Mouse (Mus musculus): ENCODE measurements around the gene Polr3b. TPM values are rescaled to one million over a fixed set of nuclear protein-coding genes. Genes with fewer than 3 reads are reported as not detected.
A peak's percentile ranks its signal among the peaks of the same experiment; 100 is the strongest.

Polr3b gene
- 1 to 10 TPM; 8.6 to 9.5 (median 8.7) TPM for total RNA-seq (2022)

DNA sequence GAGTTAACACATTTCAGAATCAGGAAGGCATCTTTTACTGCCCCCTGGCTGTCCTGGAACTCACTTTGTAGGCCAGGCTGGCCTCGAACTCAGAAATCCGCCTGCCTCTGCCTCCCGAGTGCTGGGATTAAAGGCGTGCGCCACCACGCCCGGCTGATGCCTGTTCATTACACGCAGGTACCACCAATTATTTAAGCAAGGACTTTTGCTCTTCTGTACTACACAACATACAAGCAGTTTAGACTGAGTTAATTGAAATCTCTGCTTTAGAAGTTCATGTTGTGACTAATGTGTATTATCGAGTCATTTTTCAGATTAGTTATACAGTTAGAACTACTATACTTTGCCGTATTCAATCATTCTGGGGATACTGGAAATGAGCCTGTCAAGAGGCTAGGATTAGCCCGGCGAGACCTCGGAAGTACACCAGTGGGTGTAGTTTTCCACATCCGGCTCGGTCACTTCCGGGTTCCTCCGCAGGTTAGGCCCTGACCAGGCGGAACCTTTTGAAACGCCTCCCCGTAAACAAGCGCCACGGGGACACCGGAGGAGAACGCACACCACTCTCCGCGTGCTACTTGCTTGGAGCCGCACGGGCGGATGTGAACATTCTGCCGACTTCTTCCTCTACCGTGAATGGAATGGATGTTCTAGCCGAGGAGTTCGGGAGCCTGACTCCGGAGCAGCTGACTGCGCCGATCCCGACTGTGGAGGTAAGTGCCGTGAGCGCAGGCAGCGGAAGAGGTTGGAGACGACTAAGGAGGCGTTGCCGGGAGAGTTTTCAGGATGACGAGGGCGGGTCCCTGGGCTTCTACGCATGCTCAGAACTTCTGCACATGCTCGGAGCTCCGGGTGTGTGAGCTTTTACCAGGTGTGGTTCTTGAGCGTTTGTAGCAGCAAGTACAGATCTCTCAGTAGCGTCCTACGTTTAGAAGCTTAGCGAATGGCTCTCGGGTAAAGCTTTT lies at the start of gene Polr3b:
Polr3b (plus strand) TSS at position 467 of the 965 bp plus-strand sequence.
- DNase-seq (ENCODE audit: low spot score in 2 of 2), result peak; percentile 87 to 89

DNA sequence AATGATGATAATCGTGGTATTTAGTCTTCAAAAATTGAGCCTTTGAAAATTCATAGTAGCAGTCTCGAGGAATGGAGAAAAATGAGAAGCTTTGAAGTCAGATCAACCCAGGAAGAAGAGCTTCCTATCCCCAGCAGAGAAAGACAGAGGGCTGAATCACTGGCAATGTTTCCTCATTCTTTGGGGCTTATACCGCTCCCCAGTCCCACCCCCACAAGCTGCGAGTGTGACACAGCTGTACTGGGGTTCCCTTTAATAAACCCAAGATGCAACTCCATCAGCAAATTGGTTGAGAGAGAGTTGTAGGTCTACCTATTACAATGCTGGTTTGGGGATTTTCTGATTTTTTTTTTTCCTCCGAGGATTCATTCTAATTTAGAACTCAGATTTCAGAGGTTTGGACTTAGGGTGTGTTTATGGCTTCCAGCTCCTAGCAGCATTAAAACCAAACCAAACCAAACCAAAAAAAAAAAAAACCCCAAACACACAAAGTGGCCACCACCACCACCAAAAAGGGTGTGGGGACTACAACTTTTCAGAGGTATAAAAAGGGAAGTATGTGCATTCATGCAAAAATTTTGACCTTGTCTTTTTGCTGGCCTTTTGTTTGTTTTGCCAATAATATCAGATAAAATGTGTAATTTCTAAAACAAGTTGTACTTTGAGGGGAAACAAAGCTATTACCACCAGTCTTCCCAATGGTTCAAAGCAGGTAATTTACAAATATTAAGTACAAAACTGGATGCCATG lies 48.2 kb upstream of the Polr3b start:
- no peak for DNase-seq (ENCODE audit: low spot score in 2 of 2)

DNA sequence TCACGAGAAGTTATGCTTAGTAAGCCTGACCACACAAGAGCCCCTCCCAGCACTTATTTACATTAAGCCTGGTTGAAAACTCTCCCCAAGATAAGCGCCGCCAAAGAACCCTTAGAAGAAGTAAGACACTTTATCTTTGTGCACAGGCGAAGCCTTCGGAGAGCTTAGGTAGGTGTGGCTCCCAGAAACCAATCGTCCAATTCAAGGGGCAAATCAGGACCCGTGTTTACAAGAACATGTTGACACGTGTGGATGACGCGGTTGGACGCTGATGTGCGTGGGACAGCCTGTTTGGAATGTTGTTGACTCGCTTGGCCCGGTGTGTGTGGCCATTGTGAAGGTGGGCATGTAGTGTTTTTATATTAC lies 46.1 kb upstream of the Polr3b start:
- no peak for DNase-seq (ENCODE audit: low spot score in 2 of 2)

DNA sequence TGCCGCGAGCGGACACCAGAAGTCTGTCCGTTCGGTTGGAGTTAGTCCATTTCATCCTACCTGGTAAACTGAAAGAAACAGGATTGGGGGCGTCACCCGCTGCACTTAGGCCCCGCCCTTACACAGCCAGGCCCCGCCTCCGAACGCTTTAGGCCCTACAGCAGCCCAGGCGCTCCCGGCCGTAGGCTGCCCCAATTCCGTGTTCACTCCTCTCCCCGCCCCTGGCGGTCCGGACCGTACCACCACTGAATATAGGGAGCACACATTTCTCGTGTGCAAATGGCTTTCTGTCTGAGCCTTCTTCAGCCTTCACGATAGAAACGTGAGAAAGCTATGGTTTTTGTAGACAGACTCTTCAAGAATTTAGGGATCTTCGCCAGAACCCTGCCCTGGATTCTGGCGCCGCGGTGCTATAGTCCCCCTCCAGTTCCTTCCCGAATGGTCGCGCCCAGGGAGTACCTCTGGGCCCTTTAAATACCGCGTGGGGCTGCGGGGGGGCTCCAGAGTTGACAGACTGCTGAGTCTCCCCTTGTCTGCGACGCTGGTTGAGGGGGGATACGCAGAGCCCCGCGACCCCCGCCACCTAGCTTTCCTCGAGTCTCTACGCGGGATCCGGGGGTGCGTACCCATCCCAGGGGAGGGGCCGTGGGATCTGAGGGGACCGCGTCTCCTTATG lies 45.6 kb upstream of the Polr3b start, which contains the start of gene Tcp11l2:
Tcp11l2 (plus strand) TSS at position 232 of the 676 bp plus-strand sequence.
- DNase-seq (ENCODE audit: low spot score in 2 of 2), result peak; percentile 95 to 96

DNA sequence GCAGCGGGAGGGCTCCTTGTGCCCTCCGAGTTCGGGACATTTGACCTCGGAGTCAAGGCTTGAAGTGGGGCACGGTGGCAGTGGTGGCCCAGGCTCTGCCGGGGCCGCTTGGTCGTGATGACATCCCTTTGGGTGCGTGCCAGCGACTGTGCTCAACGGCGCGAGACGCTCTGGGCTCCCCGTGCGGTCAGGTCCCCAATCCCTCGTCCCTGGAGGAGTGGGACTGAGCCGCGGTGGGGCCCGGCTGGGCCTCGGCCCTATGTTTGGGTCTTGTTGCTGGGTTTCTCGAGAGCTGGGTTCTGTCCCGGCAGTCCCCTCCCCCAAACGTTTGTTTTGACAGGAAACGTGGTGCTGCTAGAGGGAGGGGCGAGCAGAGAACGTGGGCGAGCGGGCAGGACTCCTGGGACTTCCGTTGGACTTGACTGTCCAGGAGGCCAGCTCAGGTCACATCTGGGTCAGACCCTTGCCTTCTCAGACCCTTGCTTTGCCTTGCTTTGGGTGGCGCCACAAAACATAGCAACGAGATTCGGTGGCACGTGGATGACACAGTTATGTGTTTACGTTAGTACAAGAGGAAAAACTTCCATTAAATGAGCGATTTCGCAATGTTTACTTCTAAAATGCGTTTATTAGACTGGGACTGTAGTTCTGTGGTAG lies 44.9 kb upstream of the Polr3b start:
- peak; percentile 70 to 75 for DNase-seq (ENCODE audit: low spot score in 2 of 2)

DNA sequence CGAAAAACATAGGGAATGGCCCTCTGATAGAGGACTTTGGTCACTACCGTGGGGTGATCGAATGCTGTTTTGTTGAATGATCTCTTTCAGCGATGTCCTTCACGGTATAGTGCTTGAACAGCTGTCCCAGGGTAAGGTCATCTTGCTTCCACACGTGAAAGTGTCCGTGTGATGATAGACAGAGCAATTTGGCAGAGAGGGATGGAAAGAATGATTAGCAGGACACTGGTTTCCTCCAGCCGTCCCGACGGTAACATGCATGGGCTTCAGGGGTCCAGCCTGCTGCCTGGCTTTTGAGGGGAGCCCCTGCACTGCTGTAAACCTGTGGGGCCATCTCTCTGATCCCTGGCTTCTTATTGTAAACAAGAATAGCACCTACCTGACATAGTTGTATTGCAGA lies 43.4 kb upstream of the Polr3b start:
- no peak for DNase-seq (ENCODE audit: low spot score in 2 of 2)

DNA sequence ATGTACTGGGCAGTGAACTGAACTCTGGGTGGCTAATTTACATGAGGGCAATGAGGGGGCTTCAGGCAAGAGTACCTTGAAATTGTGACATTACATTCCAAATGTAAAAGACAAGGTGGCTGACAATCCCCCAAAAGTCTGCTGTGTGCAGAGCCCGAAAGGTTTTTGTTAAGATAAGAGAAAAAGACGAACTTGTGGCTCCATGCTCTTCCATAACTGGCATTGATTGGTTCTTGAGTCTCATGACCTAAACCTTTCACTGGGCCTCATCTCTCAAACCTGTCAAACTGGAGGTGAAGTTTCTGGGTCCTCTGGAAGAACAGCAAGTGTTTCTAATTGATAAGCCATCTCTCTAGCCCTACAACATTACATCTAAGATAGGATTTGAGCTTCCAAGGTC lies 42.6 kb upstream of the Polr3b start:
- DNase-seq (ENCODE audit: low spot score in 2 of 2), result no peak

DNA sequence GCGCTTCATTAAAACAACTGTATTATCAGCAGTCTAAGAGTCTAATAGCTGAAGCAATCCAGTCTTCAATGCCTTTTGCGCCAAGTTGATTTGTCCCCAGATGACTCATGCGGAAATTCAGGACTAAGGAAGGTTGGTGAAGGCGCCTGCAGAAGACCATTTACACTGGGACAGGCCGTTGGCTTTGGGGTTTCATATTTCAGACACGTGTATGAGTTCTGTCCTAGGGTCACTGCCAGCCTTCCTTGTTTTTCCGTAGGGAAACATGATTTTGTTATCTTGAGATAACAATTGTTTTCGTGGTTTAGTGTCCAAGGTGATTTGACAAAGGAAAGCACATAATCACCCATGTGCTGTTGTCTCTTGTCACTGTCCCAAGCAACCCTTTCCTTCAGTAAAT lies 40.9 kb upstream of the Polr3b start:
- no peak for DNase-seq (ENCODE audit: low spot score in 2 of 2)

DNA sequence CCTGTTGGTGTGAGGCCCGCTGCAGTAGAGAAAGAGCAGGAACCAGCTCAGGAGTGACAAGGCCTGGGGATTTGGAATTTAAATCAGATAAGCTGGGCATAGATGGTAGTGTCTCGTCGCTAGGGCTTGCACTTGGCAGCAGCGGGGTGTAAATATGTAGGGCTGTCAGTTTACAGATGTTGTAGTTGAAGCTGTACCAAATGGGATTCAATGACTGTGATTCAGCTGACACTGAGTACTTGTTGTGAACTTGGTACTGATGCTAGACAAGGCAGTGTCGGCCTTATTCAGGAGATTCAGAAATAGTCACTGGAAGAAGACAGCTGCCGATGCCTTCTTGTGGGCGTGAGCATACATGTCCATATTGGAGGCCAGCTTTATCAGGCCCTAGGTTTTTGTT lies 39.9 kb upstream of the Polr3b start:
- no peak for DNase-seq (ENCODE audit: low spot score in 2 of 2)

DNA sequence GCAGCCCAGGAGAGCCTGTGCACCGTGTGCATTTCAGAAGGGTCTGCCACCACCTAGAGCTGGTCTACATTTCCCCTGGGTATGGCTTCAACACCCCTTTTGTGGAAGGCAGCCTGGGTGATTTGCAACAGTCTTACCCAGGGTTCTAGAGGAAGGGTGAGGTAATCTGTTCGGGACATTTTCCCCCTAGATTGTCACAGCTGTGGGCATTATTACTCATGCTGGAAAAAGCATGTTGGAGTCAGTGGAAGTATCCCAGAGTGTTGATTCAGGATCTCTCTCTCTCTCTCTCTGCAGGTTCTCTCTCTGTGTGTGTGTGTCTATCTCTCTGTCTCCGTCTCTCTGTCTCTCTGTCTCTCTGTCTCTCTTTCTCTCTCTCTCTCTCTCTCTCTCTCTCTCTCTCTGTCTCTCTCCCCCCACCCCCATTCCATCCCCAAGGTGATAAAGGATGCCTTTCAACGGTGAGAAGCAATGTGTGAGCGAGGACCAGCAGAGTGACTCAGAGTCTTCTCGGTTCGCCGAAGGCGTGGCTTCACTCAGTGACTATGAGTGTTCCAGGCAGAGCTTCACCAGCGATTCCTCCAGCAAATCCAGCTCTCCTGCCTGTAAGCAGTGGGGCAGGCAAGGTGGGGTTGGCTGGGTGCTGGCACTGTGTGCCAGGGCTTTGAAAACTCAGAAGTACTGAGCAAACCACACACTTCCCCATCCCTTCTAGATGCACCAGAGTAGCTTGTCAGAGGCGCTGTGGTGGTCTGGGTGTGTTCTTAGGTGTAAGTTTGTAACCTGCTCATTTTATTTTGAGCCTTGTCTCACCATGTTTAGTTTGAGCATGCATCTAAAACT lies 37.4 kb upstream of the Polr3b start:
- DNase-seq (ENCODE audit: low spot score in 2 of 2), result no peak

DNA sequence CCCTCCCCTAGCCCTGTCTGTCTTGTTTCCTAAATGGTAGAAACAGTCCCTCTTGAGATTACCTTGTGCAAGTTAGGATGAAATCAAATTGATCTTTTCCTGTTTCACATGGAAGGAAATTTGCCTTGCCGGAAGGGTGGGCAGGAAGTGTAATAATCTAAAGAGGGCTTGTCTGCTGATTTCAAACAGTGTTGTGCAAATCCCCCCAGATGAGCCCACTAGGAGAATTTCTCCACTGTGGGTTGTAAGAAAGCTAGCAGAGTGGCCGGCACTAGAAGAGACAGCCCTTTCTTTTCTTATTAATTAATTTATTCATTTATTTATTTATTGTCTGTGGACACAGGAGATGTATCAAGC lies 36.8 kb upstream of the Polr3b start:
- no peak for DNase-seq (ENCODE audit: low spot score in 2 of 2)

DNA sequence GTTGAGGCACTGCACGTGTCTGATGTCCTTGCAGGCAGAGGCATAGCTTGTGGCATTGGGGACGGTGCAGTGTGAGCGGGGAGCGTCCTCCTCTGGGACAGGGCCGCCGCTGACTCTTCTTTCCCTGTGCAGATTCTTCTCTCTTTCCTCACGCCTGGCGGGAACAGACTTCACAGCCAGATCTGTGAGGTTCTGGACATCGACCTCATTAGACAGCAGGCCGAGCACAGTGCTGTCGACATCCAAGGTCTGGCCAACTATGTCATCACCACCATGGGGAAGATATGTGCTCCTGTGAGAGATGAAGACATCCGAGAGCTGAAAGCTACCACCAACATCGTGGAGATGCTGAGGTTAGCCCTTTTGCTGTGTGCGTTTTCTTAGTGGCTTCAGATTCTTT lies 31.1 kb upstream of the Polr3b start:
- DNase-seq (ENCODE audit: low spot score in 2 of 2), result no peak

DNA sequence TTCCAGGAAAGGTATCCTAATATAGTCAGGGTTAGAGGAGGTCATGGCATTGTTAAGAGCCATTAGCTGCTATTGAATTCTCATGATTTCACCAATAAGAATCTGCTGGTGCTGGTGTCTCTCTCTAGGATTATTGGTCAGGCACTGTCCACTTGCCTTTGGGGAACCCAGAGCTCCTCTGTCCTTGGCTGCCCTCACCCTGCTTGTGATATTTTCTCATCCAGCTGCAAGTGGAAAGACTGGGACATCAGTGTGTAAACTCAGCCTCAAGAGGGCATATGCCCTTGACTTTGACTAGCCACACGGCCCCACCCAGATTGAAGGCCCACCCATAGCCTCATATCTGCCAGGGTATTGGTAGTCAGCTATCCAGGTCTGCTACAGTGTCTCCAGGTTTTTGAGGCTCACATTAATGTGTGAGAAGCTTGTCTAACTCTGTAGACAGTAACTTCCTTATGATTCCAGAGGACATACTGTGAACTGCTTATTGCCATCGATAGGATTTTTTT lies 30.4 kb upstream of the Polr3b start:
- DNase-seq (ENCODE audit: low spot score in 2 of 2), result no peak

DNA sequence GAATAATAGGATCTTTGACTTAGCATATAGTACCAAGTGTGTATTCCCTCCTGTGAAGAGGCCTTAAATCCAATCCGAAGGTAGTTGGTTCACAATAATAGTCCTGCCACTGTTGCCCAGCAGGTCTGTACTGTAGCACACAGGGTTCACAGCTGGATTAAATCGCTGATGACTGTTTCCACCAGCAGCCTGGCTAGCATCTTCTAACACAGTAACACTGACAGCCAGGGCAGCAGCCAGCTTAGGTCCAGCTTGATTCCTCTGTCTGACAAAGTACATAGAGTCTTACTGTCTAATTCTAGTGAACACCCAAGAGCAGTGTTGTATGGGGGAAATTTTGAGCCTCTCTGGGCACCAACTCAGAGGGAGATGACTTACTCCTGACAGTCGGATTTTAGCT lies 29.3 kb upstream of the Polr3b start:
- DNase-seq (ENCODE audit: low spot score in 2 of 2), result no peak

DNA sequence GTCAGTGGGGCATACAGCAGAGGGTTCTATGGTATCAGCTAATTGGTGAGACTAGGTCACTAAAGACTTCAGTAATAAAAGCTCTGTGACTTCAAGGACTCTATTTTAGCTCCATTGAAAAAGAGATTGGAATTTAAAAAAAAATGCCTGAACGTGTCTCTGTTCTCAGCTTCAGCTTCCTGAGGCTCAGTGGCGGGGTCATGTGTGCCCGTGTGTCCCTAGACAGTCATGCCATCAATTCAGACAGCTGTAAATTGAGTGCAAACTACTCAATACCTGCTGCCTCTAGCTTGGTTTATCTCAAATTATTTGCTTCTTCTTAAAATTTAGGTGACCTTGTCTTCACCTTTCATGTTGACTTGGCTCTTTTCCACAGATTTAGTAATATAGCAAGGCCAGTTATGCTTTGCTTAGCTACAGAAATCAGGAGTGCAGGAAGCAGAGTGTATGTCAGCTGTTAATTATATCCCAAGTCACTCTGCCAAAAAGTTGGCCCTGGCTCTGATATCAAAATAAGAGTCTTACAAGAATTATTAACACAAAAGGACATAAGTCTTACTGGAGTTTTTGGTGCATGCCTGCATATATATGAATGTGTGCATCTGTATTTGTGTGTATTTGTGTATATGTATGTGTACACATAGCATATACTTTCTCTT lies 24.8 kb upstream of the Polr3b start:
- no peak for DNase-seq (ENCODE audit: low spot score in 2 of 2)

DNA sequence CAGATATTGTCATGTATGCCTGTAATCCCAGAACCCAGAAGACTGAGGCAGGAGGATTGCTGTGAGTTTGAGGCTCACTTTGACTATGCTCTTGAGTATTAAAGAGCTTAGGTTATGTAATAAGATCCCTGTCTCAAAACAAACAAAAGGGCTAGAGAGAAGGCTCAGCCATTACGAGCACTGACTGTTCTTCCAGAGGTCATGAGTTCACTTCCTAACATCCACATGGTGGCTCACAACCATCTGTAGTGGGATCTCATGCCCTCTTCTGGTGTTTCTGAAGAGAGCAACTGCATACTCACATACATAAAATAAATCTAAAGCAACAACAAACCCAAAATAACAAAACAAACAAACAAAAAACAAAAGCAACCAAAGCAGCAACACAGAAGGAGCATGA lies 23.9 kb upstream of the Polr3b start:
- no peak for DNase-seq (ENCODE audit: low spot score in 2 of 2)

DNA sequence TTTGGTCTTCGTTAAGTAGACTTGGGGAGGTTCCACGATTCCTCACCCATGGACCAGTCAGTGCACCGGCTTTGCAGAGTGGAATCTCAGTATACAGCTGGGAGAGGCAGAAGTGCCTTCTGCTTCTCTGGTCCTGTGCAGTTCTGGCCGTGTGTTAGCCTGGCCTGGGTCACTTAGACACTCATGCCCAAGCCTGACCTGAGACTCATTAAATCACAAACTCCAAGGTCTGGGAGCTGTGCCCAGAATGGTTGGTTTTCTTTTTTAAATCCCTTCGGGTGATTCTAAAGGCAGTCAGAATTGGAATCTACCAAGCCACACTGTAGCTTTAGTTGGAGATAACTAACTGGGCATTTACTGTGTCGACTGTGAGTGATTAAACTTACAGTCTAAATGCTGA lies 22.0 kb upstream of the Polr3b start:
- no peak for DNase-seq (ENCODE audit: low spot score in 2 of 2)

DNA sequence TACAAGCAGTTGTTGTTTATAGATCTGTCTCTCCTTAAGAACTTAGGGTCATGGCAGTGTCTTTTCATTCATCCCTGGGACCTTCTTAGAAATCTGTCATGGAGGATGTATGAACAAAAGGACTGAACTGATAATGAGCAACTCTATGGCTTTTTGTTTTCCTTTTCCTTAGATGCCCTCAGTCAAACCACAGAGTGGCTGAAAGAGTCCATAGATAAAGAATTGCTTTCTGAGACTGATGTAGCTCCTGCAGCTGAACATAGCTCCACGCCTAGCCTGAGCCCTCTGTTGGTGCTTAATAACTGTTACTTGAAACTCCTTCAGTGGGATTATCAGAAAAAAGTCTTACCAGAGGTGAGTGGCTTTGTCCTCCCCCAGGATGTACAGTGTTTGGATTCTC lies 17.8 kb upstream of the Polr3b start:
- DNase-seq (ENCODE audit: low spot score in 2 of 2), result no peak

DNA sequence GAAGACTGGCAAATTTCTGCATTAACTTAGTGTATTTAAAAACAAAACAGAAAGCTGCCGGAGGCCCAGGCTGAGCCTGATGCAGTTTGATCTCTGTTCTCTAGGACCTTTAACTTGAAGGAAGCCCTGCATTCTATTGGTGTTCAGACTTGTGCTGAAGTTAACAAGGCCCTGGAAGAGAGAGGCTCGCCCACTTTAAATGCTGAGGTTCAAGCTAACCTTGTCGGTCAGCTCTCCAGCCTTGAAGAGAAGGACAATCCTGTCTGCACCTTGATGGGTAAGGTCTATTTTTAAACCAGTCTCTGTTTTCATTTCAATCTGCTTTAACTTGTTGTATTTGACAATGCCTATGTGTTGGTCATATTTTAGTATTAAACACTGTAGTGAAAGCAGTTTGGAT lies 13.7 kb upstream of the Polr3b start:
- no peak for DNase-seq (ENCODE audit: low spot score in 2 of 2)

DNA sequence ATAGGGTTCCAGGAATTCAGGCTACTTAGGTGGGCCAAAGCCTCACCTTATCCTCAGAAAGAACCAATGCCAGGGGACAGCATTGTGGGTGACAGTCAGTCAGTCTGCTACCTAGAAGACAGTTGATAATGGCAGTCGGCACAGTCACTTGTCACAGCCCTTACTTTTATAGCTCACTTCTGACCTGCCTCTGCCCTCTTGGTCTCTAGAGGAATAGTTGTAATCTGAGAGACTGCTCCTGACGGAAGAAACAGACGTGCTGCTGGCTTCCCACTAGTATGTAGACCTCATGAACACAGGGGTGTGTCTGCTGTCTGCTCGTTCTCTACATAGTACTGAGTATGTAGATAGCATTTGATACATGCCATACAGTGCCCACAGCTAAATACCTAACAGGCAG lies 11.8 kb upstream of the Polr3b start:
- DNase-seq (ENCODE audit: low spot score in 2 of 2), result no peak

Measured in gastrocnemius, adult 8-10 months (tissue).